Mouse (Mus musculus): ENCODE data around the gene Aifm3.

DNA sequence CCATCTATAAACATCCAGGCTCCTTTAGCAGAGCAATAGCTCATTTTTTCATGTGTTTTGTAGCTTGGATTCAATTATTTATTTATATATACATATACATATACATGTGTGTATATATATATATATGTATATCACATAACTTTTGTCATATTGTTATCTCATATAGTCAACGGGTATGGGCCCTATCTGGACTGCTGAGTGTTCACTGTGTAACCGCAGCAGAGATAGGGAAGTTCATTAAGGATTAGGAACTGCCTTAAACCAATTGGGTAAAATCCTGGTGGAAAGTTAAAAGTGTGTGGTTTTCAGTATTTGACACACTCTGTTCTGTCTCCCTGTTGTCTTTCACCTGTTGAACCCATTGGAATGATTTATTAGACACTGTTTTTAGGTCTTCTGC, 7.9 kb upstream of the Aifm3 start:
- TF ChIP-seq CTCF (IDR thresholded peaks at IDR 0.05; ENCODE audit: control insufficient read depth, insufficient read depth, insufficient replicate concordance, low read depth, low read length) (no peak), POLR2A (IDR thresholded peaks at IDR 0.05; ENCODE audit: control insufficient read depth, low read depth, low read length) (no peak)
